Mouse (Mus musculus): ENCODE measurements around the gene Zbtb20.

GRCm38 (mm10) chr16:43360838-43361480, 485.3 kb downstream of the Zbtb20 start:
- no peak for TF ChIP-seq GATA1 (IDR thresholded peaks at IDR 0.05; ENCODE audit: low read length)
- TF ChIP-seq TAL1 (IDR thresholded peaks at IDR 0.05; ENCODE audit: low read length), result no peak

All from erythroblast, embryonic 14.5 days (primary cell).